Mouse (Mus musculus): ENCODE results near the gene Pfkp. TPM values are rescaled to one million over a fixed set of nuclear protein-coding genes. Genes with fewer than 3 reads are reported as not detected.

Pfkp gene
- polyA plus RNA-seq, 1 experiment = 225 TPM

- no peak for TF ChIP-seq POLR2A (IDR thresholded peaks at IDR 0.05; ENCODE audit: extremely low read depth, insufficient read depth, low read length)
- no peak for TF ChIP-seq CTCF (IDR thresholded peaks at IDR 0.05; ENCODE audit: extremely low read depth, insufficient read depth, low read length)
- no peak overlapping the region for H3K4me3 ChIP-seq (ENCODE audit: insufficient read depth, low read length)
- H3K27ac ChIP-seq (ENCODE audit: insufficient read depth, low read length) = peak overlapping the region; percentile 42; the same call in 1 of the 2 replicates
- peaks cover 22% of the 10 kb centered on the region for H3K4me1 ChIP-seq (ENCODE audit: control insufficient read depth, insufficient read depth, low read length)
Measured at GRCm38 (mm10) chr13:6631772-6632510, 16.6 kb downstream of the Pfkp start.

- TF ChIP-seq CTCF (IDR thresholded peaks at IDR 0.05; ENCODE audit: extremely low read depth, insufficient read depth, low read length) (no peak), POLR2A (IDR thresholded peaks at IDR 0.05; ENCODE audit: extremely low read depth, insufficient read depth, low read length) (no peak)
- Histone ChIP-seq H3K4me3 (ENCODE audit: insufficient read depth, low read length) (no peak overlapping the region), H3K27ac (ENCODE audit: insufficient read depth, low read length) (no peak overlapping the region), H3K4me1 (ENCODE audit: control insufficient read depth, insufficient read depth, low read length) (peaks cover 23% of the 10 kb centered on the region)
Measured at GRCm38 (mm10) chr13:6630660-6631059, 17.9 kb downstream of the Pfkp start.

- no peak overlapping the region for H3K27ac ChIP-seq (ENCODE audit: insufficient read depth, low read length)
- peaks cover 26% of the 10 kb centered on the region for H3K4me1 ChIP-seq (ENCODE audit: control insufficient read depth, insufficient read depth, low read length)
- H3K4me3 ChIP-seq (ENCODE audit: insufficient read depth, low read length) = no peak overlapping the region
- TF ChIP-seq POLR2A (IDR thresholded peaks at IDR 0.05; ENCODE audit: extremely low read depth, insufficient read depth, low read length) (no peak), CTCF (IDR thresholded peaks at IDR 0.05; ENCODE audit: extremely low read depth, insufficient read depth, low read length) (no peak)
Measured at GRCm38 (mm10) chr13:6629927-6630326, 18.6 kb downstream of the Pfkp start.

- Histone ChIP-seq H3K4me3 (ENCODE audit: insufficient read depth, low read length) (no peak overlapping the region), H3K27ac (ENCODE audit: insufficient read depth, low read length) (no peak overlapping the region), H3K4me1 (ENCODE audit: control insufficient read depth, insufficient read depth, low read length) (peaks cover 26% of the 10 kb centered on the region)
- TF ChIP-seq CTCF (IDR thresholded peaks at IDR 0.05; ENCODE audit: extremely low read depth, insufficient read depth, low read length) (no peak), POLR2A (IDR thresholded peaks at IDR 0.05; ENCODE audit: extremely low read depth, insufficient read depth, low read length) (no peak)
Measured at GRCm38 (mm10) chr13:6628998-6629764, 19.4 kb downstream of the Pfkp start.

- Histone ChIP-seq H3K27ac (ENCODE audit: insufficient read depth, low read length) (no peak overlapping the region), H3K4me1 (ENCODE audit: control insufficient read depth, insufficient read depth, low read length) (peaks cover 21% of the 10 kb centered on the region), H3K4me3 (ENCODE audit: insufficient read depth, low read length) (no peak overlapping the region)
- no peak for TF ChIP-seq CTCF (IDR thresholded peaks at IDR 0.05; ENCODE audit: extremely low read depth, insufficient read depth, low read length)
- TF ChIP-seq POLR2A (IDR thresholded peaks at IDR 0.05; ENCODE audit: extremely low read depth, insufficient read depth, low read length) = no peak
Measured at GRCm38 (mm10) chr13:6628261-6628660, 20.3 kb downstream of the Pfkp start.

GRCm38 (mm10) chr13:6627352-6627751 lies 21.2 kb downstream of the Pfkp start:
- TF ChIP-seq CTCF (IDR thresholded peaks at IDR 0.05; ENCODE audit: extremely low read depth, insufficient read depth, low read length) = no peak
- TF ChIP-seq POLR2A (IDR thresholded peaks at IDR 0.05; ENCODE audit: extremely low read depth, insufficient read depth, low read length) = no peak
- Histone ChIP-seq H3K27ac (ENCODE audit: insufficient read depth, low read length) (no peak overlapping the region), H3K4me1 (ENCODE audit: control insufficient read depth, insufficient read depth, low read length) (peaks cover 17% of the 10 kb centered on the region), H3K4me3 (ENCODE audit: insufficient read depth, low read length) (no peak overlapping the region)

GRCm38 (mm10) chr13:6626508-6627114 lies 22.0 kb downstream of the Pfkp start:
- H3K4me1 ChIP-seq (ENCODE audit: control insufficient read depth, insufficient read depth, low read length) = peaks cover 11% of the 10 kb centered on the region
- no peak overlapping the region for H3K27ac ChIP-seq (ENCODE audit: insufficient read depth, low read length)
- no peak for TF ChIP-seq POLR2A (IDR thresholded peaks at IDR 0.05; ENCODE audit: extremely low read depth, insufficient read depth, low read length)
- H3K4me3 ChIP-seq (ENCODE audit: insufficient read depth, low read length) = no peak overlapping the region

GRCm38 (mm10) chr13:6625942-6626341 lies 22.6 kb downstream of the Pfkp start:
- no peak for TF ChIP-seq CTCF (IDR thresholded peaks at IDR 0.05; ENCODE audit: extremely low read depth, insufficient read depth, low read length)
- no peak for TF ChIP-seq POLR2A (IDR thresholded peaks at IDR 0.05; ENCODE audit: extremely low read depth, insufficient read depth, low read length)
- Histone ChIP-seq H3K4me3 (ENCODE audit: insufficient read depth, low read length) (no peak overlapping the region), H3K4me1 (ENCODE audit: control insufficient read depth, insufficient read depth, low read length) (peaks cover 8% of the 10 kb centered on the region), H3K27ac (ENCODE audit: insufficient read depth, low read length) (no peak overlapping the region)

- H3K4me3 ChIP-seq (ENCODE audit: insufficient read depth, low read length) = no peak overlapping the region
- no peak overlapping the region for H3K27ac ChIP-seq (ENCODE audit: insufficient read depth, low read length)
- TF ChIP-seq CTCF (IDR thresholded peaks at IDR 0.05; ENCODE audit: extremely low read depth, insufficient read depth, low read length) (no peak), POLR2A (IDR thresholded peaks at IDR 0.05; ENCODE audit: extremely low read depth, insufficient read depth, low read length) (no peak)
- peaks cover 8% of the 10 kb centered on the region for H3K4me1 ChIP-seq (ENCODE audit: control insufficient read depth, insufficient read depth, low read length)
Measured at GRCm38 (mm10) chr13:6624604-6625003, 24.0 kb downstream of the Pfkp start.
